Mouse (Mus musculus) bone marrow macrophage, adult 2 months (primary cell): ENCODE measurements around the gene Mob3c.

ENCODE experiments used
- CTCF ChIP-seq: IDR thresholded peaks from 2 replicates; pipeline ENCODE4 v1.5.1; 2012; ENCODE audit warnings: low read depth, mild to moderate bottlenecking, low read length, moderate library complexity
- POLR2A ChIP-seq: IDR thresholded peaks from 2 replicates; pipeline ENCODE4 v1.6.1; 2012; ENCODE audit warnings: mild to moderate bottlenecking, low read depth, low read length, borderline replicate concordance

GRCm38 (mm10) chr4:115869512-115870210 is 41.8 kb downstream of the Mob3c start:
- TF ChIP-seq CTCF (no peak), POLR2A (no peak)
